Mouse (Mus musculus): ENCODE data around the gene 1110032F04Rik. TPM values are rescaled to one million over a fixed set of nuclear protein-coding genes. Genes with fewer than 3 reads are reported as not detected.
"Not testable (repeated sequence)": the region's sequence is repeated elsewhere in the genome, so short reads cannot be mapped to it uniquely, and the experiment has no call there.

1110032F04Rik gene
- polyA plus RNA-seq, 1 experiment from 2014 or later: 4.5 TPM

- Histone ChIP-seq H3K4me1 (no peaks in the 10 kb centered on the region), H3K36me3 (no peaks in the 10 kb centered on the region), H3K4me2 (replicated peaks) (no peak overlapping the region), H3K9me3 (replicated peaks) (no peaks in the 10 kb centered on the region), H3K9ac (no peak overlapping the region), H3K4me3 (no peak overlapping the region), H3K27ac (no peak overlapping the region), H3K27me3 (no peaks in the 10 kb centered on the region; the same call in 1 of the 2 replicates)
- WGBS: 86% methylated on average over 1 of the region's 1 CpGs
- no peak for ATAC-seq (ENCODE audit: low FRiP score)
Measured at GRCm38 (mm10) chr3:68852414-68852813, 17.0 kb upstream of the 1110032F04Rik start.

GRCm38 (mm10) chr3:68869691-68870567 is 543 bp downstream of the 1110032F04Rik start:
- Histone ChIP-seq H3K9me3 (replicated peaks) (no peaks in the 10 kb centered on the region), H3K4me1 (peaks cover 12% of the 10 kb centered on the region), H3K36me3 (no peaks in the 10 kb centered on the region), H3K4me3 (peak overlapping the region; percentile 78), H3K9ac (peak overlapping the region; percentile 73), H3K27me3 (peaks cover 25% of the 10 kb centered on the region), H3K4me2 (replicated peaks) (peak overlapping the region; percentile 99), H3K27ac (peak overlapping the region; percentile 76)
- under 1% methylated on average over 84 of the region's 96 CpGs for WGBS
- peak; percentile 84 for ATAC-seq (ENCODE audit: low FRiP score)

- WGBS: 4% methylated on average over 15 of the region's 15 CpGs
- no peaks in the 10 kb centered on the region for H3K36me3 ChIP-seq
- peak overlapping the region; percentile 99 for H3K4me2 ChIP-seq (replicated peaks)
- peaks cover 25% of the 10 kb centered on the region for H3K27me3 ChIP-seq
- peak overlapping the region; percentile 73; the same call in 1 of the 2 replicates for H3K9ac ChIP-seq
- H3K4me1 ChIP-seq: peaks cover 12% of the 10 kb centered on the region
- ATAC-seq (ENCODE audit: low FRiP score): peak; percentile 1; the same call in 1 of the 2 replicates
- H3K27ac ChIP-seq: no peak overlapping the region
- no peaks in the 10 kb centered on the region for H3K9me3 ChIP-seq (replicated peaks)
- H3K4me3 ChIP-seq: peak overlapping the region; percentile 78
Measured at GRCm38 (mm10) chr3:68870568-68870950, 1.2 kb downstream of the 1110032F04Rik start.

GRCm38 (mm10) chr3:68874079-68874478 is 4.7 kb downstream of the 1110032F04Rik start:
- no peak overlapping the region for H3K9ac ChIP-seq
- no peak overlapping the region for H3K27ac ChIP-seq
- peaks cover 8% of the 10 kb centered on the region for H3K4me1 ChIP-seq
- H3K4me2 ChIP-seq (replicated peaks): no peak overlapping the region
- H3K36me3 ChIP-seq: no peaks in the 10 kb centered on the region
- no peak overlapping the region for H3K4me3 ChIP-seq
- H3K27me3 ChIP-seq: peaks cover 14% of the 10 kb centered on the region
- no peaks in the 10 kb centered on the region for H3K9me3 ChIP-seq (replicated peaks)
- no peak for ATAC-seq (ENCODE audit: low FRiP score)
- WGBS: 90% methylated on average over 2 of the region's 2 CpGs

- Histone ChIP-seq H3K27me3 (no peaks in the 10 kb centered on the region), H3K4me2 (replicated peaks) (no peak overlapping the region), H3K9ac (no peak overlapping the region), H3K4me1 (no peaks in the 10 kb centered on the region), H3K9me3 (replicated peaks) (no peaks in the 10 kb centered on the region), H3K27ac (no peak overlapping the region), H3K4me3 (no peak overlapping the region), H3K36me3 (no peaks in the 10 kb centered on the region)
- WGBS: 84% methylated on average over 5 of the region's 5 CpGs
- ATAC-seq (ENCODE audit: low FRiP score): peak; percentile 68
Measured at GRCm38 (mm10) chr3:68886845-68887244, 17.5 kb downstream of the 1110032F04Rik start.

- Histone ChIP-seq H3K4me1 (no peaks in the 10 kb centered on the region), H3K9me3 (replicated peaks) (no peaks in the 10 kb centered on the region), H3K4me2 (replicated peaks) (no peak overlapping the region), H3K27ac (no peak overlapping the region), H3K9ac (no peak overlapping the region), H3K4me3 (no peak overlapping the region), H3K27me3 (no peaks in the 10 kb centered on the region), H3K36me3 (0 out of 2 replicates have a peak, but pooled peaks cover 3% of the 10 kb centered on the region)
- WGBS: 77% methylated on average over 4 of the region's 4 CpGs
- no peak for ATAC-seq (ENCODE audit: low FRiP score)
Measured at GRCm38 (mm10) chr3:68895426-68895825, 26.0 kb downstream of the 1110032F04Rik start.

- Histone ChIP-seq H3K4me3 (no peak overlapping the region), H3K27ac (no peak overlapping the region), H3K4me2 (replicated peaks) (no peak overlapping the region), H3K27me3 (no peaks in the 10 kb centered on the region), H3K9ac (no peak overlapping the region), H3K4me1 (no peaks in the 10 kb centered on the region), H3K36me3 (0 out of 2 replicates have a peak, but pooled peaks cover 3% of the 10 kb centered on the region), H3K9me3 (replicated peaks) (no peaks in the 10 kb centered on the region)
- 90% methylated on average over 5 of the region's 5 CpGs for WGBS
- no peak for ATAC-seq (ENCODE audit: low FRiP score)
Measured at GRCm38 (mm10) chr3:68897154-68897553, 27.8 kb downstream of the 1110032F04Rik start.

GRCm38 (mm10) chr3:68902636-68903035 is 33.2 kb downstream of the 1110032F04Rik start:
- H3K4me1 ChIP-seq; H3K27ac ChIP-seq; H3K4me2 ChIP-seq (replicated peaks); H3K27me3 ChIP-seq; H3K9me3 ChIP-seq (replicated peaks); H3K36me3 ChIP-seq; H3K4me3 ChIP-seq; ATAC-seq (ENCODE audit: low FRiP score); H3K9ac ChIP-seq: not testable (repeated sequence)
- 90% methylated on average over 20 of the region's 20 CpGs for WGBS

GRCm38 (mm10) chr3:68904902-68905778 is 35.8 kb downstream of the 1110032F04Rik start:
- H3K4me1 ChIP-seq: no peaks in the 10 kb centered on the region
- no peak overlapping the region for H3K4me3 ChIP-seq
- H3K9me3 ChIP-seq (replicated peaks): no peaks in the 10 kb centered on the region
- H3K27ac ChIP-seq: no peak overlapping the region
- WGBS: 73% methylated on average over 2 of the region's 2 CpGs
- H3K36me3 ChIP-seq: no peaks in the 10 kb centered on the region
- no peak for ATAC-seq (ENCODE audit: low FRiP score)
- no peak overlapping the region for H3K9ac ChIP-seq
- no peaks in the 10 kb centered on the region for H3K27me3 ChIP-seq
- H3K4me2 ChIP-seq (replicated peaks): no peak overlapping the region

GRCm38 (mm10) chr3:68907509-68907908 is 38.1 kb downstream of the 1110032F04Rik start:
- Histone ChIP-seq H3K9ac (no peak overlapping the region), H3K9me3 (replicated peaks) (no peaks in the 10 kb centered on the region), H3K4me2 (replicated peaks) (no peak overlapping the region), H3K36me3 (peaks cover 9% of the 10 kb centered on the region), H3K4me1 (no peaks in the 10 kb centered on the region), H3K4me3 (no peak overlapping the region), H3K27me3 (no peaks in the 10 kb centered on the region), H3K27ac (no peak overlapping the region)
- 91% methylated on average over 4 of the region's 4 CpGs for WGBS
- ATAC-seq (ENCODE audit: low FRiP score): no peak
